In the genomic region with DNA sequence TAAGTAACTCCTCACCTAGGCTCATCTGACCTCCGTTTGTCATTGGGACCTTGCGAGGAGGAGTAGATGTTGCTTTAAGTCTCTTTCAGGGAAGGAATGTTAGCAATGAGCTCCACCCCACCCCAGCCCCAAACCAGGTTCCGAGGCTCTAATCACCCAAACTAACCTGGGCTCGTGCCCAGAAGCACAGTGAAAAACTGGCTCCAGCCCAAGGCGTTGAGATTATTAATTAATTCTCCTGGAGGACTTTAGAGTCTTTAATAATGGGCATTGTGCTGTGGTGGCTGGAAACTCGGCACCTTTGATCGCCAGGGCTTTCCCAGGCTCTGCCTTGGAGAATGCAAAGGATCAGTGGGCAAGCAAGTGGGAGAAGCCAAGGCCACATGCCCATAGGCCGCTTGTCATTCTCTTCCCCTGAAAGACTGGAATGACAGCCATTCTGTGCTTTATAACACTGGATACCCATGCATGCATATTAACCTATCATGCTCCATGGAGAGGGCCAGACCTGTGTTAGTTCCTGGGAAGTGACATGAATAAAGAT, we compare ENCODE assay signal across 13 mouse cellular contexts. TPM values are rescaled to one million over a fixed set of nuclear protein-coding genes. Genes with fewer than 3 reads are reported as not detected.
DNase-seq lines count a peak whose midpoint lies in the region; ATAC-seq and TF ChIP-seq lines count a peak whose summit lies in the region.
"Had no signal": no experiment of that assay in that cellular context is flagged by ENCODE, and none has a peak within 500 bp of the region (broad histone marks: within the 10 kb centered on the region; RNA-seq: fewer than 3 reads in every experiment).

No protein-coding gene starts in this region.

- peaks cover 20% of the 10 kb centered on the region; the same call in 1 of the 2 replicates for H3K36me3 ChIP-seq in kidney, embryonic 14.5 days (ENCODE audit: control insufficient read depth, insufficient read depth, low read length)
- peaks cover 8% of the 10 kb centered on the region for H3K36me3 ChIP-seq in stomach, postnatal 0 days (ENCODE audit: control insufficient read depth, insufficient read depth, low read length)

- TF ChIP-seq CTCF in stomach, postnatal 0 days (IDR thresholded peaks at IDR 0.05; ENCODE audit: low read depth): no peak

- no peaks in the 10 kb centered on the region for H3K9me3 ChIP-seq in kidney, embryonic 14.5 days (ENCODE audit: control insufficient read depth, low read length)
- H3K9me3 ChIP-seq in stomach, postnatal 0 days (ENCODE audit: control insufficient read depth, low read length): no peaks in the 10 kb centered on the region
- H3K9me3 ChIP-seq: G1E; liver, embryonic 15.5 days had no signal

- H3K4me3 ChIP-seq in kidney, embryonic 14.5 days (ENCODE audit: low read length): no peak overlapping the region
- H3K4me3 ChIP-seq in stomach, postnatal 0 days (ENCODE audit: low read depth, low read length): no peak overlapping the region
- H3K4me3 ChIP-seq: liver, embryonic 15.5 days had no signal

- H3K9ac ChIP-seq in kidney, embryonic 14.5 days (ENCODE audit: low read depth, low read length): no peak overlapping the region
- H3K9ac ChIP-seq in stomach, postnatal 0 days (ENCODE audit: low read length): no peak overlapping the region
- H3K9ac ChIP-seq: liver, embryonic 15.5 days had no signal

- no peak for TF ChIP-seq EP300 in stomach, postnatal 0 days (optimal IDR thresholded peaks at IDR 0.05)

- H3K4me1 ChIP-seq in kidney, embryonic 14.5 days (ENCODE audit: control insufficient read depth, insufficient read depth, low read length): no peaks in the 10 kb centered on the region
- H3K4me1 ChIP-seq in stomach, postnatal 0 days (replicated peaks; ENCODE audit: control insufficient read depth, insufficient read depth): no peaks in the 10 kb centered on the region
- H3K4me1 ChIP-seq: liver, embryonic 15.5 days had no signal

- 0 out of 2 replicates have a peak overlapping the region, but pooled peaks have one; percentile 8 for H3K27ac ChIP-seq in kidney, embryonic 14.5 days (ENCODE audit: low read depth, low read length)
- H3K27ac ChIP-seq in stomach, postnatal 0 days (replicated peaks): peak overlapping the region; percentile 40; the same call in 1 of the 2 replicates
- H3K27ac ChIP-seq: liver, embryonic 15.5 days had no signal

- H3K27me3 ChIP-seq in kidney, embryonic 14.5 days (ENCODE audit: control insufficient read depth, insufficient read depth, low read length): no peaks in the 10 kb centered on the region
- H3K27me3 ChIP-seq in stomach, postnatal 0 days (ENCODE audit: control insufficient read depth, insufficient read depth, low read length): no peaks in the 10 kb centered on the region
- H3K27me3 ChIP-seq: liver, embryonic 15.5 days had no signal

- no peak overlapping the region for H3K4me2 ChIP-seq in kidney, embryonic 14.5 days (replicated peaks; ENCODE audit: low read depth, low read length)
- H3K4me2 ChIP-seq in stomach, postnatal 0 days (replicated peaks; ENCODE audit: low read depth): no peak overlapping the region; the same call in 1 of the 2 replicates
- H3K4me2 ChIP-seq: liver, embryonic 15.5 days had no signal

- peak; percentile 17 to 67 for DNase-seq in heart, postnatal 14 days
- DNase-seq in heart, adult 9 months (ENCODE audit: low spot score in 2 of 2): no peak
- DNase-seq in urinary bladder, postnatal 14 days (ENCODE audit: low spot score): peak; percentile 29
- DNase-seq in urinary bladder, postnatal 10 days (ENCODE audit: low spot score): no peak
- peak; percentile 52 for DNase-seq in stomach, postnatal 0 days (ENCODE audit: low spot score)
- DNase-seq in thymus, postnatal 10 days (ENCODE audit: low spot score in 2 of 2): no peak
- no peak for DNase-seq in frontal cortex, postnatal 36 days (ENCODE audit: low spot score in 2 of 2)
- DNase-seq: adrenal gland, adult 8-10 months; cerebellum, adult 8-10 months; layer of hippocampus, postnatal 36 days had no signal

- 57% methylated on average over 8 of the region's 8 CpGs for WGBS in kidney, embryonic 14.5 days
- WGBS in stomach, postnatal 0 days: 42% methylated on average over 8 of the region's 8 CpGs

- intact Hi-C loops in heart, postnatal 14 days (cut with DNase I): no loop called here

- no peak for ATAC-seq in kidney, embryonic 14.5 days (ENCODE audit: low FRiP score, low TSS enrichment)
- peak; percentile 18; the same call in 1 of the 2 replicates for ATAC-seq in stomach, postnatal 0 days (ENCODE audit: low FRiP score, low TSS enrichment)

RNA-seq across cellular contexts. Expression of gene Tkt, which starts 17.4 kb away (rescaled TPM):
- total RNA-seq in heart, postnatal 14 days (2021): 10 to 100 TPM; 35.1 to 39.2 TPM
- polyA plus RNA-seq in kidney, embryonic 14.5 days (2014; fragmentation: Nextera tagmentation; extraction: Ambion mirVana): 94.0 and 174 TPM in 2 replicates
- 200 and 202 TPM in 2 replicates for polyA plus RNA-seq in stomach, postnatal 0 days (2015; fragmentation: Nextera tagmentation; extraction: Ambion mirVana)

RNA-seq across cellular contexts. Expression of gene Cacna1d, which starts 39.5 kb away (rescaled TPM):
- total RNA-seq in heart, postnatal 14 days (2021): 1 to 10 TPM; 3.7 to 4.2 TPM
- polyA plus RNA-seq in kidney, embryonic 14.5 days (2014; fragmentation: Nextera tagmentation; extraction: Ambion mirVana): 3.1 and 5.1 TPM in 2 replicates
- polyA plus RNA-seq in stomach, postnatal 0 days (2015; fragmentation: Nextera tagmentation; extraction: Ambion mirVana): 2.2 TPM in 2 replicates

RNA-seq across cellular contexts. Expression of gene Dcp1a, which starts 51.5 kb away (rescaled TPM):
- 10 to 100 TPM; 14.5 to 14.6 TPM for total RNA-seq in heart, postnatal 14 days (2021)
- 19.0 and 31.1 TPM in 2 replicates for polyA plus RNA-seq in kidney, embryonic 14.5 days (2014; fragmentation: Nextera tagmentation; extraction: Ambion mirVana)
- polyA plus RNA-seq in stomach, postnatal 0 days (2015; fragmentation: Nextera tagmentation; extraction: Ambion mirVana): 5.2 and 6.7 TPM in 2 replicates

Comparison
In these comparisons a context has a peak if more than half of its experiments do, and no peak if none do; other contexts are left out.
1. DNase-seq: peak in heart, postnatal 14 days (2 of 2), urinary bladder, postnatal 14 days (single experiment) and stomach, postnatal 0 days (single experiment); none in heart, adult 9 months (0 of 2), urinary bladder, postnatal 10 days (single experiment), thymus, postnatal 10 days (0 of 2) and frontal cortex, postnatal 36 days (0 of 2).